In the genomic region with DNA sequence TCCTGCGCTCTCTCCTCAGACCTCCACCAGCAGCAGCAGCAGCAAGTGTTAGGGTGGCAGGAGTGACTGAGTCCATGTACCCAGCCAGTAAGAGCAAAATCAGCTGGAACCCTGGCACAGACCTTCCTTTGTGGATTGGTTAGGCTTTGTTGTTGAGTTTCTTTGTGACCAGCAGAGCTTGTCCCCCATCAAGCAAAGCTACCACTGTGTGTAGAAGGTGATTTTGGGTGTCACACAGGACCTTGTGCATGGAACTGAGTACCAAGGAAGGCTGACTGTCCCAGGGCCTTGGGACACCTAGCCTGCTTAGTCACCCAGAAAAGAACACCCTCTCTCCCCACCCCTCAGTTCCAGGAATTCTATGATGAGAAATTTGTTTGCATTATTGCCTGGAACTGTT, we compare ENCODE assay signal across 16 mouse cellular contexts. TPM values are rescaled to one million over a fixed set of nuclear protein-coding genes. Genes with fewer than 3 reads are reported as not detected.
DNase-seq lines count a peak whose midpoint lies in the region; ATAC-seq and TF ChIP-seq lines count a peak whose summit lies in the region.
"Had no signal": no experiment of that assay in that cellular context is flagged by ENCODE, and none has a peak within 500 bp of the region (broad histone marks: within the 10 kb centered on the region; RNA-seq: fewer than 3 reads in every experiment).

No protein-coding gene starts in this region.

- peaks cover 63% of the 10 kb centered on the region for H3K4me1 ChIP-seq in heart, embryonic 10.5 days
- H3K4me1 ChIP-seq in kidney, postnatal 0 days (replicated peaks; ENCODE audit: insufficient read depth, low read length), result peaks cover 27% of the 10 kb centered on the region
- H3K4me1 ChIP-seq in kidney, embryonic 15.5 days, result peaks cover 42% of the 10 kb centered on the region
- H3K4me1 ChIP-seq in testis, adult 2 months (ENCODE audit: control insufficient read depth, insufficient read depth, low read length), result peaks cover 15% of the 10 kb centered on the region
- H3K4me1 ChIP-seq in cerebellum, adult 2 months (ENCODE audit: control insufficient read depth, insufficient read depth, low read length), result peaks cover 29% of the 10 kb centered on the region

- H3K9me3 ChIP-seq in heart, embryonic 10.5 days, result no peaks in the 10 kb centered on the region
- H3K9me3 ChIP-seq in kidney, postnatal 0 days (replicated peaks; ENCODE audit: low read length), result no peaks in the 10 kb centered on the region
- no peaks in the 10 kb centered on the region for H3K9me3 ChIP-seq in kidney, embryonic 15.5 days (replicated peaks)
- H3K9me3 ChIP-seq: embryonic facial prominence, embryonic 15.5 days; hindbrain, embryonic 13.5 days had no signal

- no peak for TF ChIP-seq CTCF in kidney, postnatal 0 days (IDR thresholded peaks at IDR 0.05; ENCODE audit: low read depth)
- no peak for TF ChIP-seq CTCF in testis, adult 2 months (IDR thresholded peaks at IDR 0.05; ENCODE audit: control insufficient read depth, insufficient read depth, insufficient replicate concordance, low read depth, low read length)
- no peak for TF ChIP-seq CTCF in cerebellum, adult 2 months (IDR thresholded peaks at IDR 0.05; ENCODE audit: borderline replicate concordance, insufficient read depth, low read depth, low read length)

- no peaks in the 10 kb centered on the region for H3K27me3 ChIP-seq in heart, embryonic 10.5 days (ENCODE audit: insufficient read depth, poor library complexity, severe bottlenecking)
- no peaks in the 10 kb centered on the region for H3K27me3 ChIP-seq in kidney, postnatal 0 days (ENCODE audit: insufficient read depth, low read length)
- no peaks in the 10 kb centered on the region for H3K27me3 ChIP-seq in kidney, embryonic 15.5 days
- H3K27me3 ChIP-seq in testis, adult 2 months (ENCODE audit: control insufficient read depth, insufficient read depth, low read length), result no peaks in the 10 kb centered on the region
- no peaks in the 10 kb centered on the region for H3K27me3 ChIP-seq in cerebellum, adult 2 months (ENCODE audit: control insufficient read depth, insufficient read depth, low read length)
- H3K27me3 ChIP-seq: embryonic facial prominence, embryonic 15.5 days; hindbrain, embryonic 13.5 days; Patski had no signal

- H3K4me3 ChIP-seq in heart, embryonic 10.5 days, result no peak overlapping the region
- H3K4me3 ChIP-seq in kidney, postnatal 0 days (replicated peaks; ENCODE audit: low read depth, low read length), result no peak overlapping the region
- H3K4me3 ChIP-seq in kidney, embryonic 15.5 days (replicated peaks), result no peak overlapping the region
- H3K4me3 ChIP-seq in testis, adult 2 months (ENCODE audit: control insufficient read depth, low read depth, low read length), result no peak overlapping the region
- no peak overlapping the region for H3K4me3 ChIP-seq in cerebellum, adult 2 months (replicated peaks; ENCODE audit: insufficient read depth, low read depth, low read length)
- H3K4me3 ChIP-seq: embryonic facial prominence, embryonic 15.5 days; hindbrain, embryonic 13.5 days had no signal

- H3K9ac ChIP-seq in kidney, postnatal 0 days (ENCODE audit: low read depth, low read length), result no peak overlapping the region
- no peak overlapping the region for H3K9ac ChIP-seq in kidney, embryonic 15.5 days
- H3K9ac ChIP-seq: embryonic facial prominence, embryonic 15.5 days; hindbrain, embryonic 13.5 days; liver, embryonic 14.5 days had no signal

- WGBS in heart, embryonic 10.5 days, result 81% methylated on average over 1 of the region's 1 CpGs
- 95% methylated on average over 1 of the region's 1 CpGs for WGBS in kidney, postnatal 0 days
- WGBS in kidney, embryonic 15.5 days, result 95% methylated on average over 1 of the region's 1 CpGs
- 86% methylated on average over 1 of the region's 1 CpGs for WGBS in cerebellum, adult 2 months

- no peak for DNase-seq in heart, embryonic 10.5 days (ENCODE audit: low spot score)
- DNase-seq in heart, postnatal 14 days, result no peak
- DNase-seq in kidney, postnatal 0 days (ENCODE audit: low spot score), result no peak
- DNase-seq in testis, postnatal 14 days (ENCODE audit: low spot score), result no peak
- DNase-seq in cerebellum, adult 2 months, result no peak
- DNase-seq: cerebellum, postnatal 14 days; embryo, embryonic 11 days; thymus, adult 2 months had no signal

- peaks cover 47% of the 10 kb centered on the region for H3K36me3 ChIP-seq in heart, embryonic 10.5 days
- peaks cover 15% of the 10 kb centered on the region; the same call in 1 of the 2 replicates for H3K36me3 ChIP-seq in kidney, postnatal 0 days (ENCODE audit: insufficient read depth, low read length)
- H3K36me3 ChIP-seq in kidney, embryonic 15.5 days, result peaks cover 43% of the 10 kb centered on the region
- no peaks in the 10 kb centered on the region for H3K36me3 ChIP-seq in testis, adult 2 months (ENCODE audit: control insufficient read depth, insufficient read depth, low read length)

- H3K4me2 ChIP-seq in kidney, postnatal 0 days (ENCODE audit: low read length), result no peak overlapping the region
- no peak overlapping the region for H3K4me2 ChIP-seq in kidney, embryonic 15.5 days
- H3K4me2 ChIP-seq: embryonic facial prominence, embryonic 15.5 days; hindbrain, embryonic 13.5 days had no signal

- intact Hi-C loops in heart, postnatal 14 days (cut with DNase I), result no loop called here

- no peak for ATAC-seq in kidney, postnatal 0 days (replicated peaks; ENCODE audit: low FRiP score, low read depth)
- no peak for ATAC-seq in kidney, embryonic 15.5 days (replicated peaks; ENCODE audit: low FRiP score)
- ATAC-seq: activated CD4-positive, CD25-positive, alpha-beta regulatory T cell, adult 4 months; midbrain, embryonic 16.5 days had no signal

- peak overlapping the region; percentile 76 for H3K27ac ChIP-seq in heart, embryonic 10.5 days
- peak overlapping the region; percentile 44; the same call in 1 of the 2 replicates for H3K27ac ChIP-seq in kidney, postnatal 0 days
- H3K27ac ChIP-seq in kidney, embryonic 15.5 days, result no peak overlapping the region
- peak overlapping the region; percentile 54 for H3K27ac ChIP-seq in testis, adult 2 months (ENCODE audit: control insufficient read depth, insufficient read depth, low read depth, low read length)
- no peak overlapping the region for H3K27ac ChIP-seq in cerebellum, adult 2 months (ENCODE audit: insufficient read depth, low read length)
- H3K27ac ChIP-seq: embryonic facial prominence, embryonic 15.5 days; liver, embryonic 14.5 days had no signal

- TF ChIP-seq POLR2A in testis, adult 2 months (IDR thresholded peaks at IDR 0.05; ENCODE audit: control insufficient read depth, low read depth, low read length), result no peak
- TF ChIP-seq POLR2A in cerebellum, adult 2 months (IDR thresholded peaks at IDR 0.05; ENCODE audit: borderline replicate concordance, insufficient read depth, low read length), result no peak

RNA-seq across cellular contexts. Expression of a gene that starts 5.1 kb away (rescaled TPM):
- 193 and 205 TPM in 2 replicates for polyA plus RNA-seq in heart, embryonic 10.5 days (2016; fragmentation: Nextera tagmentation; extraction: Ambion mirVana)
- 10 to 100 TPM; 42.6 to 48.1 TPM for total RNA-seq in heart, postnatal 14 days (2021)
- polyA plus RNA-seq in kidney, postnatal 0 days (2015; fragmentation: Nextera tagmentation; extraction: Ambion mirVana), result 149 and 152 TPM in 2 replicates
- polyA plus RNA-seq in kidney, embryonic 15.5 days (2015; fragmentation: Nextera tagmentation; extraction: Ambion mirVana), result 142 and 157 TPM in 2 replicates
- polyA plus RNA-seq in testis, adult 2 months (2012; rRNA removed), result 117 and 150 TPM in 2 replicates
- polyA plus RNA-seq in cerebellum, adult 2 months (2012; rRNA removed), result 106 and 114 TPM in 2 replicates

RNA-seq across cellular contexts. Expression of a gene that starts 56.8 kb away (rescaled TPM):
- 40.3 and 43.8 TPM in 2 replicates for polyA plus RNA-seq in heart, embryonic 10.5 days (2016; fragmentation: Nextera tagmentation; extraction: Ambion mirVana)
- 10 to 100 TPM; 44.7 to 49.5 TPM for total RNA-seq in heart, postnatal 14 days (2021)
- polyA plus RNA-seq in kidney, postnatal 0 days (2015; fragmentation: Nextera tagmentation; extraction: Ambion mirVana), result 35.0 and 38.6 TPM in 2 replicates
- 50.0 and 57.3 TPM in 2 replicates for polyA plus RNA-seq in kidney, embryonic 15.5 days (2015; fragmentation: Nextera tagmentation; extraction: Ambion mirVana)
- 114 and 125 TPM in 2 replicates for polyA plus RNA-seq in testis, adult 2 months (2012; rRNA removed)
- 65.3 and 70.8 TPM in 2 replicates for polyA plus RNA-seq in cerebellum, adult 2 months (2012; rRNA removed)

Comparison
In these comparisons a context has a peak if more than half of its experiments do, and no peak if none do; other contexts are left out.
1. H3K27ac ChIP-seq: peak in heart, embryonic 10.5 days (single experiment), kidney, postnatal 0 days (single experiment) and testis, adult 2 months (single experiment); none in kidney, embryonic 15.5 days (single experiment) and cerebellum, adult 2 months (single experiment).